In the genomic region with DNA sequence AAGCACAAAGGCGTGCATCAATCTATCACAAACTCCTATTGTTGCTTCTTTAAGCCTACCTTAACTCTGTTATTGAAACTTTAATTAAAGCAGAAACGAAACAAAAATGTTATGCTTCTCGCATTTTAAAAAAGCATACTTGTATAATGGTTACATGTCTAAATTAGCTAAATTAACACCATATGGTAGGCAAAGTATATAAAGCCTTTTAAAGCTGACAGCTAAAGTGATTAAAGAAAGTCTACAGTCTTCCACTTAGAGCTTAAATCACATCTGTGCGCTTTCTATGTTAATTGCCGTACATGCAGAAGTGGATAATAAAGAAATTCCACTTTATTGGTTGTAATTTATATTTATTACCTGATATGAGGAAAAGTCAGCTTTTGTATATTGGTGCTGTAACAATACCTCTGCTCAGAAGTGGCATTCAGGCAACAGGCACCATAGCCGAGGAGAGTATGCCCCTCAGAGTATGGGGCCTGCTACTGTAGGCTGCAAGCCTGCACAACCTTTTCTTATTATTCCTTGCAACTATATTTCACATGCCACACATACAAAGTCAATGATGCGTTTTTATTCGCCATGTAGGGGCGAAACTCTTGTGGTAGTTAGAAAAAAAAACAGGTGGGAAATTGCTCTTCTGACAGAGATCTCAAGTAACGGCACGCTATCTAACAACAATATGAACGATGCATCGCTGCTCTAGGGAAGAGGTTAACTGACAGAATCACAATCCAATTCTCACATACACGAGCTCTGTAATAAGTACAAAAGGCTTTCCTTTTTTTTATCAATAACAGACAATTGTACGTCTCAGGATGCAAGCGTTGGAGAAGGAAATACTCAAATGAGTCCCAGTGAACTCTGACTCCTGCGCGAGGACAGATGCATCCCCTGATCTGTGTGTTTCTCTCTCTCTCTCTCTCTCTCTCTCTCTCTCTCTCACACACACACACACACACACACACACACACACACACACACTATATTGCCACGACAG, we compare ENCODE assay signal across 9 mouse cellular contexts. TPM values are rescaled to one million over a fixed set of nuclear protein-coding genes. Genes with fewer than 3 reads are reported as not detected.
DNase-seq lines count a peak whose midpoint lies in the region; ATAC-seq and TF ChIP-seq lines count a peak whose summit lies in the region.
"Had no signal": no experiment of that assay in that cellular context is flagged by ENCODE, and none has a peak within 500 bp of the region (broad histone marks: within the 10 kb centered on the region; RNA-seq: fewer than 3 reads in every experiment).

No protein-coding gene starts in this region.

- no peak overlapping the region for H3K27ac ChIP-seq in heart, embryonic 11.5 days (ENCODE audit: low read depth, low read length)
- H3K27ac ChIP-seq in forebrain, postnatal 0 days (ENCODE audit: low read depth, low read length) = no peak overlapping the region
- H3K27ac ChIP-seq in midbrain, embryonic 14.5 days (replicated peaks; ENCODE audit: low read depth, low read length) = peak overlapping the region; percentile 98
- no peak overlapping the region for H3K27ac ChIP-seq in left cerebral cortex, adult 2 months

- TF ChIP-seq CTCF in forebrain, postnatal 0 days (IDR thresholded peaks at IDR 0.05; ENCODE audit: low read depth) = peak; percentile 71
- TF ChIP-seq CTCF in left cerebral cortex, adult 2 months (IDR thresholded peaks at IDR 0.05) = no peak

- H3K36me3 ChIP-seq in heart, embryonic 11.5 days (ENCODE audit: control insufficient read depth, insufficient read depth, low read length) = no peaks in the 10 kb centered on the region
- no peaks in the 10 kb centered on the region for H3K36me3 ChIP-seq in forebrain, postnatal 0 days (ENCODE audit: insufficient read depth)
- H3K36me3 ChIP-seq in midbrain, embryonic 14.5 days (ENCODE audit: control insufficient read depth, insufficient read depth, low read length) = peaks cover 10% of the 10 kb centered on the region; the same call in 1 of the 2 replicates

- H3K27me3 ChIP-seq in heart, embryonic 11.5 days (ENCODE audit: control insufficient read depth, insufficient read depth, low read length) = peaks cover 61% of the 10 kb centered on the region
- H3K27me3 ChIP-seq in forebrain, postnatal 0 days (ENCODE audit: insufficient read depth, low read length) = peaks cover 68% of the 10 kb centered on the region
- peaks cover 3% of the 10 kb centered on the region; the same call in 1 of the 2 replicates for H3K27me3 ChIP-seq in midbrain, embryonic 14.5 days (ENCODE audit: control insufficient read depth, insufficient read depth, low read length)

- H3K4me1 ChIP-seq in heart, embryonic 11.5 days (ENCODE audit: control insufficient read depth, insufficient read depth, low read length) = peaks cover 21% of the 10 kb centered on the region
- H3K4me1 ChIP-seq in forebrain, postnatal 0 days (ENCODE audit: insufficient read depth) = no peaks in the 10 kb centered on the region; the same call in 1 of the 2 replicates
- peaks cover 18% of the 10 kb centered on the region for H3K4me1 ChIP-seq in midbrain, embryonic 14.5 days (ENCODE audit: control insufficient read depth, insufficient read depth, low read length)

- no peak for ATAC-seq in heart, embryonic 11.5 days (replicated peaks; ENCODE audit: insufficient number of reproducible peaks, low FRiP score, low TSS enrichment)
- peak; percentile 69; the same call in 1 of the 2 replicates for ATAC-seq in forebrain, postnatal 0 days
- ATAC-seq in midbrain, embryonic 14.5 days (ENCODE audit: low FRiP score, low TSS enrichment) = no peak

- peak overlapping the region; percentile 48; the same call in 1 of the 2 replicates for H3K4me3 ChIP-seq in heart, embryonic 11.5 days (ENCODE audit: low read depth, low read length)
- no peak overlapping the region for H3K4me3 ChIP-seq in forebrain, postnatal 0 days (ENCODE audit: low read depth, low read length)
- peak overlapping the region; percentile 66 for H3K4me3 ChIP-seq in midbrain, embryonic 14.5 days (replicated peaks; ENCODE audit: low read depth, low read length)
- H3K4me3 ChIP-seq in left cerebral cortex, adult 2 months = no peak overlapping the region

- H3K9ac ChIP-seq in heart, embryonic 11.5 days (ENCODE audit: low read depth, low read length) = no peak overlapping the region
- no peak overlapping the region for H3K9ac ChIP-seq in forebrain, postnatal 0 days
- H3K9ac ChIP-seq in midbrain, embryonic 14.5 days (replicated peaks; ENCODE audit: low read length) = peak overlapping the region; percentile 93

- no peaks in the 10 kb centered on the region for H3K9me3 ChIP-seq in heart, embryonic 11.5 days (replicated peaks; ENCODE audit: control insufficient read depth, low read length)
- no peaks in the 10 kb centered on the region for H3K9me3 ChIP-seq in forebrain, postnatal 0 days (ENCODE audit: low read length)
- no peaks in the 10 kb centered on the region for H3K9me3 ChIP-seq in midbrain, embryonic 14.5 days (ENCODE audit: control insufficient read depth, low read length)

- DNase-seq in heart, adult 9 months (ENCODE audit: low spot score in 2 of 2) = no peak
- DNase-seq in ZHBTc4 (ENCODE audit: low read depth, low spot score) = peak; percentile 5
- DNase-seq in forebrain, postnatal 0 days = peak; percentile 73
- peak; percentile 78 for DNase-seq in midbrain, embryonic 14.5 days
- no peak for DNase-seq in left cerebral cortex, adult 2 months (ENCODE audit: extremely low spot score in 1 of 2, low spot score in 2 of 2)
- DNase-seq in urinary bladder, postnatal 25 days (ENCODE audit: low spot score) = no peak
- no peak for DNase-seq in ovary, postnatal 36 days (ENCODE audit: low spot score)

- intact Hi-C loops in left cerebral cortex, adult 2 months (cut with DNase I) = loop anchor here (5.0 kb wide), 1 partner anchor 106 kb away; no protein-coding TSS in a partner anchor

- peak overlapping the region; percentile 77 for H3K4me2 ChIP-seq in heart, embryonic 11.5 days
- no peak overlapping the region for H3K4me2 ChIP-seq in forebrain, postnatal 0 days (ENCODE audit: low read depth)
- H3K4me2 ChIP-seq in midbrain, embryonic 14.5 days (ENCODE audit: low read length) = peak overlapping the region; percentile 84

- 27% methylated on average over 19 of the region's 19 CpGs for WGBS in heart, embryonic 11.5 days (ENCODE audit: insufficient replicate concordance)
- WGBS in forebrain, postnatal 0 days = 30% methylated on average over 19 of the region's 19 CpGs
- 19% methylated on average over 19 of the region's 19 CpGs for WGBS in midbrain, embryonic 14.5 days

RNA-seq across cellular contexts. Expression of a gene that starts 5.9 kb away (rescaled TPM):
- 0.90 and 1.6 TPM in 2 replicates for polyA plus RNA-seq in heart, embryonic 11.5 days (2014; fragmentation: Nextera tagmentation; extraction: Ambion mirVana)
- 5.8 and 14.0 TPM in 2 replicates for total RNA-seq in forebrain, postnatal 0 days (2014; rRNA removed)
- 0.39 and 0.67 TPM in 2 replicates for polyA plus RNA-seq in forebrain, postnatal 0 days (2015; fragmentation: Nextera tagmentation; extraction: Ambion mirVana)
- 34.0 and 43.4 TPM in 2 replicates for polyA plus RNA-seq in midbrain, embryonic 14.5 days (2014; fragmentation: Nextera tagmentation; extraction: Ambion mirVana)
- total RNA-seq in left cerebral cortex, adult 2 months (2021) = under 1 TPM; 0.20 to 0.35 TPM
- polyA plus RNA-seq: liver, adult 2 months had no signal

Comparison
In these comparisons a context has a peak if more than half of its experiments do, and no peak if none do; other contexts are left out.
1. H3K4me3 ChIP-seq: peak in heart, embryonic 11.5 days (single experiment) and midbrain, embryonic 14.5 days (single experiment); none in forebrain, postnatal 0 days (single experiment) and left cerebral cortex, adult 2 months (single experiment).
2. DNase-seq: peak in ZHBTc4 (single experiment), forebrain, postnatal 0 days (single experiment) and midbrain, embryonic 14.5 days (single experiment); none in heart, adult 9 months (0 of 2), left cerebral cortex, adult 2 months (0 of 2), urinary bladder, postnatal 25 days (single experiment) and ovary, postnatal 36 days (single experiment).
3. RNA of a gene that starts 5.9 kb away (polyA plus RNA-seq): 34.0 to 43.4 TPM in midbrain, embryonic 14.5 days; 0.90 to 1.6 TPM in heart, embryonic 11.5 days and 0.39 to 0.67 TPM in forebrain, postnatal 0 days; every median in the first group is over 10 times any median in the second.